Mouse (Mus musculus) neutrophil, adult 5-6 weeks (primary cell): ENCODE data around the gene Kdm5d. TPM values are rescaled to one million over a fixed set of nuclear protein-coding genes. Genes with fewer than 3 reads are reported as not detected.

Experiments used
- ATAC-seq: fragments of 151-379, 151-347 bp; 2 replicates; pipeline ENCODE4 v1.8.0; 2017; ENCODE audit warnings: mild to moderate bottlenecking, moderate TSS enrichment; ENCODE audit not compliant: insufficient number of reproducible peaks, poor library complexity, low FRiP score, severe bottlenecking; ENCODE audit errors: extremely low read depth
- total RNA-seq: library from RNA; stranded (forward); fragments of 200-1000 nt; gene quantifications from 2 replicates; pipeline ENCODE4 v1.2.3, GENCODE M21; 2017

Gene Kdm5d
- 34.1 and 35.2 TPM in 2 replicates for total RNA-seq

DNA sequence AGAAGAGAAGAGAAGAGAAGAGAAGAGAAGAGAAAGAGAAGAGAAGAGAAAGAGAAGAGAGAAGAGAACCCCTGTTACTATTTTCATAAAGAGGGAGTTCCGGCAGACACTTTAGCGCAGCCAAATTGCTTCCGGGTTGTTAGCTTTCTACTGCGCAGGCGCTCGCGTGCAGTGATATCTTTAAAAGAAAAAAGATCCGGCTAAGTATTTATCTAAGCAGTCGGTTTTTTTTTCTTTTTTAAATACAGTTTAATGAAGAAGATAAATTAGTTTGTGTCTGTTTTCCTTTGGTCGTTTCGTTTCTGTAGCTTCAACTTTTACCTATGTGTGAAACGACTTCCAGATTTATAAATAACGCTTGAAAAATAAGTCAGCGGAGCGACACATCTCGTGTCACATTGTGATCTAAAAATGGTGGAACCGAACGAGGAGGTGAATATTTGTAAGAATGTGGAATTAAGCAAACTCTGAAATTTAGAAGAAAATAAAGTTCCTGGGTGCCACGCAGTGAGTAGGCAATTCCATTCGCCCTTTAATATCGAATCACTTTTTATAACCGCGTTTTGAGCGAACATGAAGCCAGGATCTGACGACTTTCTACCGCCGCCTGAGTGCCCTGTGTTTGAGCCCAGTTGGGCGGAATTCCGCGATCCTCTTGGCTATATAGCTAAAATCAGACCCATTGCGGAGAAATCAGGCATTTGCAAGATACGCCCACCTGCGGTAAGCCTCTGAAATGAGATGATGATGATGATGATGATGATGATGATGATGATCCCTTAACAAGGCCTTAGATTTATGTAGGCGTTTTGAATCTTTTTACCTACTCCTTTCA is at the start of gene Kdm5d:
Gene Kdm5d, plus strand, starts transcription at position 396 of the 835 bp plus-strand sequence.
- ATAC-seq, result peak; percentile 66; the same call in 1 of the 2 replicates

DNA sequence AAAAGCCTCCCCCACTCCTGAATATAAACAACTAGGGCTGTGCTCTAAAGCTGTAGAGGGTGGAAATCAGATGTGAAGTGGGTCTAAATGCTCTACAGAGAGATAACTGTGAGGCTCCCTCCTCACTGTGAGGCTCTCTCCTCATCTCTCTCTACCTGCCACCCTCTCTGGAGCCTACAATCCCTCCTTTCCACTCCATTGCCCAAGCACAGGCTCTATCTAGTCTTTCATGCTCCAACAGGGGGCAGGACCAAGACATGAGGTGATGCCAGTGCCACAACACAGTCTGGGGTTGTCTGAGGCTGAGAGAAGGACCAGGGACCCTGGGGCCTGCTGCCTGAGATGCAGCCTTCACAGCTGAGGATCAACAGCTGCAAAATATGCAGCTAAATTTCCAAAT is 25.2 kb upstream of the Kdm5d start:
- no peak for ATAC-seq

DNA sequence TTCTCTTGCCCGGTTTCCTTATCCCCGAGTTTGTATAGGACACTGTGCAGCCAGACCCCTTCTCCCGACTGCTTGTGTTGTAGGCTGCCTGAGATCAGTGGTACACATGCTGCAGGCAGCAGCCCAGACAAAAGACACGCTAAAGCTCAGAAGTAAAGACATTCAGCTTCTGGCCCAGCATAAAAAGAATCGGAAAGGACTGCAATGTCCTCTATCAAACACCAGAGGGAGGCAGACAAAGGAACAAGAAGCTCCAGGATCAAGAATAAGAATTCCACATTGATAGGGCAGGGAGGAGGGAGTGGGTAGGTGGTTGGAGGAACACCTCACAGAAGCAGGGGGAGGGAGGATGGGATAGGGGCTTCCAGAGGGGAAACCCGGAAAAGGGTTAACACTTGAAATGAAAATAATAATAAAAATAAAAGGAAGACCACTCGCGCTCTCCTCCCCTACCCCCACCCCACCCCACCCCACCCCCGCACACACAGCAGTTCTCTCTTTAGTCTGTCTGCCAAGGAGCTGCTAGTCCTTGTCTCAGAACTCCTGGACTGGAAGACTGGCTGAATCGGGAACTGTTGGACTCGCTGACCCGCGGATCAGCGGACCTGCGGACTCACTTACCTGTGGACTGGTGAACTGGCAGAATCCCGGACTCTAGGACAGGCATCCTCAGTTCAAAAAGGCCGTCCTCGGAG is 24.6 kb upstream of the Kdm5d start:
- no peak for ATAC-seq

Other genes with a start within 250 kb of the Kdm5d start
- not detected in 2 replicates for gene Zfy1, start 100.4 kb upstream of the Kdm5d start, total RNA-seq
- not detected in 2 replicates for gene Uba1y, start 79.1 kb upstream of the Kdm5d start, total RNA-seq
- gene Eif2s3y, start 112.8 kb downstream of the Kdm5d start, total RNA-seq, result 195 and 222 TPM in 2 replicates